Mouse (Mus musculus): Measurements from ENCODE around the gene Pemt.

- TF ChIP-seq RCOR1 (conservative IDR thresholded peaks at IDR 0.05; ENCODE audit: low read depth, low read length) (no peak), EP300 (IDR thresholded peaks at IDR 0.05; ENCODE audit: low read length) (no peak), ETS1 (conservative IDR thresholded peaks at IDR 0.05; ENCODE audit: low read depth, low read length) (no peak), CTCF (conservative IDR thresholded peaks at IDR 0.05 in 1 of 2, IDR thresholded peaks at IDR 0.05 in 1 of 2; ENCODE audit: low read depth in 2 of 2, low read length in 2 of 2) (no peak), KAT2A (IDR thresholded peaks at IDR 0.05; ENCODE audit: insufficient replicate concordance, low read length) (no peak), CHD1 (IDR thresholded peaks at IDR 0.05; ENCODE audit: low read depth, low read length) (no peak), UBTF (IDR thresholded peaks at IDR 0.05; ENCODE audit: low read depth, low read length) (no peak), TCF12 (IDR thresholded peaks at IDR 0.05; ENCODE audit: low read depth, low read length) (no peak), CHD2 (IDR thresholded peaks at IDR 0.05; ENCODE audit: low read length) (no peak), USF1 (IDR thresholded peaks at IDR 0.05; ENCODE audit: low read depth, low read length) (no peak)
Measured at GRCm38 (mm10) chr11:60068631-60069030, 22.3 kb upstream of the Pemt start.

All from CH12.LX (cell line).